Mouse (Mus musculus) lung, adult 2 months (tissue): ENCODE measurements around the gene Ambra1.

Experiments used
- CTCF ChIP-seq: fragments of 200-500 bp; IDR thresholded peaks from 2 replicates; pipeline ENCODE4 v1.5.1; 2011; ENCODE audit warnings: mild to moderate bottlenecking, low read length, control low read depth; ENCODE audit not compliant: insufficient read depth
- POLR2A ChIP-seq: fragments of 200-500 bp; IDR thresholded peaks from 2 replicates; pipeline ENCODE4 v1.6.1; 2011; ENCODE audit warnings: low read depth, mild to moderate bottlenecking, control low read depth, low read length, borderline replicate concordance; ENCODE audit errors: extremely low read depth

DNA sequence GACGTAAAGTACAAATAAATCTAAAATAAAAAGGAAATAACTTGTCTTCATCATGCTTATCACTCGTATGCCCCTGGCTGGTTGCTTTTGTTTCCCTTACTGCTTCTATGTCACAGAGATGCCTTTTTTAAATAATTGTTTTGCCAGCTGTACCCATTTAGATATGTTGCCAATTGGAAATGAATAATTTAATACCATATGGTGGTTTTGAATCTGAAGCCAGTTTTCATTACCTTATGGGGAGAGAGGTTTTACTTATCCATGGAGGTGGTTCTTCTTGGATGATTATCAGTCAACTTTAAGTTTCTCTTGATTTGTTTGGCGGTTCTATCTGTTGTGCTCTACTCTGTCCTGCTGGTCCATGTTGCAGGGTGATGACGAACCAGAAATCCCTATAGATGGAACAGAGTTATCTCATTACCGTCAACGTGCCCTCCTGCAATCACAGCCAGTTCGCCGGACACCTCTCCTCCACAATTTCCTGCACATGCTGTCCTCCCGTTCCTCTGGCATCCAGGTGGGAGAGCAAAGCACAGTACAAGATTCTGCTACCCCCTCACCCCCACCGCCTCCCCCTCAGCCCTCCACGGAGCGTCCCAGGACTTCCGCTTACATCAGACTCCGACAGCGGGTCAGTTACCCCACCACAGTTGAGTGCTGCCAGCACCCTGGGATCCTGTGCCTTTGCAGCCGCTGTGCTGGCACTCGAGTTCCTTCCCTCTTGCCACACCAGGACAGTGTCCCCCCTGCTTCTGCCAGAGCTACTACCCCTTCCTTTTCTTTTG lies 42.2 kb downstream of the Ambra1 start:
- TF ChIP-seq POLR2A, result no peak
- no peak for TF ChIP-seq CTCF
